Mouse (Mus musculus) layer of hippocampus, adult 8-10 months (tissue): Measurements from ENCODE around the gene Fam216a. TPM values are rescaled to one million over a fixed set of nuclear protein-coding genes. Genes with fewer than 3 reads are reported as not detected.
"Not testable (repeated sequence)": the region's sequence is repeated elsewhere in the genome, so short reads cannot be mapped to it uniquely, and the experiment has no call there.

Experiments used
- DNase-seq, 2 experiments: peaks; one replicate each; pipeline ENCODE4 v3.0.0; 2022; ENCODE audit warnings: low spot score in 2 of 2
- total RNA-seq, 4 experiments: library from RNA; stranded (reverse); gene quantifications; 2 replicates each; pipeline ENCODE4 v1.2.4; 2022

The Fam216a gene
- total RNA-seq, 4 experiments from 2014 or later: 70.9 to 74.0 (median 72.8) TPM

DNA sequence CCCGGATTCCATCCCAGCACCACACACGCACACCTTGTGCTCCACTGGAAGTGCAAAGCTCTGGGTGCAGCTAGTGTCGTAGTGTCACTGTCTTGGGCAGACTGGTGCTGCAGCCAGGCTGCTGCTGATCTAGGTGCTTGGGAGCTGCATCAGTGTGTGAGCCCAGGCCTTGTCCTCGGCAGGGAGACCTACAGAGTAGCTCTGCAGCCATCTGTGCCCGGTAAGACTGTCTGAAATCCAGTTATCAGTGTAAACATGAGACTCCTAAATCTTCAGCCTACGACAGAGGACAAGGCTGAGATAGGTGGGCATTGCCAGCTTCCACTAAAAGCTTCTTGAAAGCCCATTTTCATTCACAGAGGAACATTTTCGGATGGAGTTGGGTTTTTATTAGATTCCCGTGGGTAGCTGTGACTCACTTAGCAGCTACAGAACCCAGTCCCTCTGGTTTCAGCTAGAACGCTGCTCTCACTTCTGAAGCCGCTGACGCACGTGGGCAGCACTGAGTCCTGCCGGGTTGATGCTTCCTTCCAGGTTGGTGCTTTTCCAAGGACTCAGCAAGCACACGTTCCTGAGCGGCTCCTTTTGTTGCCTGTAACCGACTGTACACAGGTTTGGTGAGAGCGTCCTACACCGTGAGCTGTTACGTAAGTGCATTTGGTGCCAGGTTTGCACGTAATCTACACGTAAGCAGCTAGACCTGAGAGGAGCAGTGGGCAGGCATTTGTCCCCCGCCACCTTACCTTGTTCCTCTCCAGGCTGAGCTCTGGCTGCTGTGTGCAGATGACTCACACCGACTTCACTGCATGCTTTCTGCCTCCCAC lies 47.3 kb downstream of the Fam216a start:
- DNase-seq: peak; percentile 76 to 83

DNA sequence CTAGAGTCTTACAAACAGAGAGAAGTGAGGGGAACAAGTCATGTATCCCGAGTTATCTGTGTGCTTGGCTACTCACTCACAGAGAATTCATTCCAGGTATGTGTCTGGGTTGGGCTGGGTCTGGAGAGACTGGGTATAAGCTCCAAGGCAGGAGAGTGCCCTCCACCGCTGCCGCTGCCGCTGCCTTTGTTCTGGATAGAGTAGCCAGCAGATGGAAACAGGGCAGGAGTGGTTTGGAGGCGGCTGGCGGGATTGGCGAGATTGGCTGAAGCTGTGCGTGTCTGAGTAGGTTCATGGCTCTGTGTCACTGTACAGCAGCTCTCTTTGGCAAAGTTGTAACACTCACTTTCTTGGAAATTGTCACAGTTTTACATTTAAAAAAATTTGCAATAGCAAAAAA lies 48.6 kb downstream of the Fam216a start:
- DNase-seq: no peak

DNA sequence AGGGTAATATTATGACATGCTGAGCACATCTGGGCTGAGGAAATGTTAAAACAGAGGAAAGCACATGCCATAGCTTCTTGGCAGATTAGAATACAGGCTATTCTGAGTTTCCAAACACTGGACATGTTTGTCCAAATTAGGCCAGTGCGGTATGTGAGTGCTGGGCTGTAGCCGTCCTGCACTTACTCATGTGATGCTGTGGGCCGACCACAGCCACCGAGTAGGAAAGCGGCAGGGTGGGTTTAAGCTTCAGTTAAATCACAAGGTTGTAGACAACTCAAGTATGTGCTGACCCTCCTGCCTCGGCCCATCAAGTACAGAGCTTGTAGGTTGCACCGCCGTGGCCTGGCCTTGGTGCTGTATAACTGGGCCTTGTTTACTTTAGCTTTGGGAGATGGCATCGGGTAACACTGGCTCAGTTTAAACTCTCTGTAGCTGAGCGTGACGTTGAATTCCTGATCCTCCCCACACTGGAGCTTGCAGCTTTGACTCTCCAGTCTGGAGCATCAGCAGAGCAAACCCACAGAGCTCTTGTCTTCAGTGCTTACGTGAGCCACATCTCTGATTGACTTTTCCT lies 51.9 kb downstream of the Fam216a start:
- no peak for DNase-seq

- no peak for DNase-seq
These were observed 52.5 kb downstream of the Fam216a start for GRCm38 (mm10) chr5:122319474-122320204.

GRCm38 (mm10) chr5:122318976-122319375 lies 53.2 kb downstream of the Fam216a start:
- not testable (repeated sequence) for DNase-seq

DNA sequence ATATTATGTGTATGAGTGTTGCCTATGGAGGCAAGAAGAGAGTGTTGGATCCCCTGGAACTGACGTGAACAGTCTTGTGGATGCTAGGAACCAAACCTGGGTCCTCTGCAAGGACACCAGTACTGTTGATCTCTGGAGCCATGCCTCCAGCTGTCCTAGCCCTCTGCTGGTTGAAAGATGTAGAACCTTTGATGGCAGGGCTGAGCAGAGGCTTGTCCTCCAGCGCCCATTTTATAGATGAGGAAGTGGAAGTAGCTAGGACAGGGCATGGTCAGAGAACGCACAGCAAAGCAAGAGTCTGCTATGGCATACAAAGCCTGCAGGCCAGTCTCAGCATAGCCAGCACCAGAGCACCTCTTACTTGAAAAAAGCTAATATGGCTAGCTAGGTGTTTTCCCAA lies 54.1 kb downstream of the Fam216a start:
- no peak for DNase-seq

DNA sequence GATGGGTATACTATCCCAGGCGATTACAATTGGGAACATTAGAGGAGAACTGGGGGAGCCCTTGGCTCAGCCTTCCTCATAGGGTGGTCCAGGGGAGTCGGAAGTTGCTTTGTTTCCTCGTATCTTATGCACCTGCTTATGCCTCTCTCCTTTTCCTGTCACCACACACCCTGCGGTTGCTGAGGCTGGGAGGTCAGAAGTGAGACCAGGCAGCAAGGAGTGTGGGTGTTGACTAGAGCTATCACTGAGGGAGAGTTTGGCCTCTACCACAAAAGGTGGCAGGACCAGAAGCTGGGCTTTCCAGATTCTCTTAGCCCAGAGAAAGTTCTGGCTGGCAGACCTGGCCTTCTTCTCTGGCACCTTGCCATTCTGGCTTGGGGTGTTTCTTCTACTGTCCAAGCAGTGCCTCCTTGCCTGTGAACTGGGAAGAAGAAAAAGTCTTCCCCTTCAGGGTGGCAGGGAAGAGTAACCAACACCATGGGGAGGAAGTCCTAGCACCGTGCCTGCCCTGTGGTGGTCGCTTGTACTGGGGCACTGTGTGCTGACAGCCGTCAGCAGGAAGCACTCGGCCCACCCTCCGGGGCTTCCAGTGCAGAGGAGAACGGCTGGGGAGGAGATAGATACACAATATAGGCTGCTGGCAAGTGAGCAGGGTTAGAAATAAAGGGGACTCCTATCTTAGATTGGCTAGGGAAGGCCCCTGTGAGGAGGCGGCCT lies 54.7 kb downstream of the Fam216a start:
- DNase-seq: no peak

- peak; percentile 89 to 92 for DNase-seq
These were observed 57.0 kb downstream of the Fam216a start for GRCm38 (mm10) chr5:122314966-122315667.

Other genes starting within 250 kb of the Fam216a start
- gene Ccdc63, start 231.5 kb downstream of the Fam216a start, total RNA-seq: 1 to 10 TPM in 1 of 4 experiments, under 1 TPM in 3; 0.29 to 1.7 (median 0.48) TPM
- 100 to 1,000 TPM; 165 to 238 (median 203) TPM for gene Ppp1cc, start 214.1 kb downstream of the Fam216a start, total RNA-seq
- 10 to 100 TPM in 2 of 4 experiments, 1 to 10 TPM in 2; 2.1 to 22.9 (median 8.2) TPM for gene Hvcn1, start 165.6 kb downstream of the Fam216a start, total RNA-seq
- 10 to 100 TPM; 14.7 to 17.7 (median 16.1) TPM for gene Tctn1, start 107.9 kb downstream of the Fam216a start, total RNA-seq
- gene Pptc7, start 88.0 kb downstream of the Fam216a start, total RNA-seq: 10 to 100 TPM; 41.0 to 48.0 (median 43.7) TPM
- gene Rad9b, start 18.1 kb downstream of the Fam216a start, total RNA-seq: 1 to 10 TPM; 3.2 to 5.0 (median 4.1) TPM
- 100 to 1,000 TPM; 164 to 207 (median 188) TPM for gene Vps29, start 18.0 kb downstream of the Fam216a start, total RNA-seq
- gene Gpn3, start 488 bp downstream of the Fam216a start, total RNA-seq: 10 to 100 TPM; 20.7 to 29.4 (median 27.1) TPM
- 100 to 1,000 TPM; 232 to 259 (median 252) TPM for gene Arpc3, start 19.5 kb upstream of the Fam216a start, total RNA-seq
- gene Anapc7, start 49.3 kb upstream of the Fam216a start, total RNA-seq: 10 to 100 TPM; 33.0 to 39.2 (median 36.3) TPM
- gene Atp2a2, start 129.9 kb upstream of the Fam216a start, total RNA-seq: 100 to 1,000 TPM; 558 to 681 (median 612) TPM
- gene Ift81, start 242.2 kb upstream of the Fam216a start, total RNA-seq: 10 to 100 TPM; 40.2 to 59.2 (median 48.5) TPM